Mouse (Mus musculus): ENCODE data around the gene Dnal1. TPM values are rescaled to one million over a fixed set of nuclear protein-coding genes. Genes with fewer than 3 reads are reported as not detected.

Gene Dnal1
- polyA plus RNA-seq, 1 experiment from 2014 or later, result 0.73 TPM

GRCm38 (mm10) chr12:84178652-84179445 lies 64.7 kb downstream of the Dnal1 start:
- Histone ChIP-seq H3K27ac (peak overlapping the region; percentile 94), H3K9me3 (replicated peaks) (no peaks in the 10 kb centered on the region), H3K27me3 (replicated peaks) (no peaks in the 10 kb centered on the region), H3K4me1 (peaks cover 97% of the 10 kb centered on the region), H3K9ac (peak overlapping the region; percentile 73), H3K4me3 (no peak overlapping the region), H3K36me3 (peaks cover 16% of the 10 kb centered on the region), H3K4me2 (peak overlapping the region; percentile 82; the same call in 1 of the 2 replicates)
- ATAC-seq, result no peak
- 54% methylated on average over 10 of the region's 10 CpGs for WGBS (ENCODE audit: insufficient replicate concordance)

GRCm38 (mm10) chr12:84180090-84180489 lies 65.9 kb downstream of the Dnal1 start:
- Histone ChIP-seq H3K27me3 (replicated peaks) (no peaks in the 10 kb centered on the region), H3K4me2 (peak overlapping the region; percentile 45), H3K9ac (peak overlapping the region; percentile 52), H3K4me1 (peaks cover 92% of the 10 kb centered on the region), H3K27ac (peak overlapping the region; percentile 94), H3K36me3 (peaks cover 21% of the 10 kb centered on the region), H3K9me3 (replicated peaks) (no peaks in the 10 kb centered on the region), H3K4me3 (no peak overlapping the region)
- ATAC-seq, result no peak
- WGBS (ENCODE audit: insufficient replicate concordance), result 79% methylated on average over 3 of the region's 3 CpGs

- no peaks in the 10 kb centered on the region for H3K9me3 ChIP-seq (replicated peaks)
- peak overlapping the region; percentile 52 for H3K9ac ChIP-seq
- H3K4me2 ChIP-seq, result peak overlapping the region; percentile 45
- ATAC-seq, result peak; percentile 53
- no peaks in the 10 kb centered on the region for H3K27me3 ChIP-seq (replicated peaks)
- H3K36me3 ChIP-seq, result peaks cover 29% of the 10 kb centered on the region
- 30% methylated on average over 8 of the region's 8 CpGs for WGBS (ENCODE audit: insufficient replicate concordance)
- no peak overlapping the region for H3K4me3 ChIP-seq
- H3K4me1 ChIP-seq, result peaks cover 91% of the 10 kb centered on the region
- peak overlapping the region; percentile 94 for H3K27ac ChIP-seq
Measured at GRCm38 (mm10) chr12:84180701-84181435, 66.7 kb downstream of the Dnal1 start.

- Histone ChIP-seq H3K27me3 (replicated peaks) (no peaks in the 10 kb centered on the region), H3K4me3 (no peak overlapping the region), H3K4me1 (peaks cover 89% of the 10 kb centered on the region), H3K36me3 (peaks cover 40% of the 10 kb centered on the region), H3K9me3 (replicated peaks) (peaks cover 6% of the 10 kb centered on the region; the same call in 1 of the 2 replicates), H3K9ac (no peak overlapping the region), H3K4me2 (peak overlapping the region; percentile 45; the same call in 1 of the 2 replicates), H3K27ac (0 out of 2 replicates have a peak overlapping the region, but pooled peaks have one; percentile 94)
- 83% methylated on average over 6 of the region's 6 CpGs for WGBS (ENCODE audit: insufficient replicate concordance)
- no peak for ATAC-seq
Measured at GRCm38 (mm10) chr12:84181999-84182398, 67.8 kb downstream of the Dnal1 start.

GRCm38 (mm10) chr12:84184979-84185378 lies 70.8 kb downstream of the Dnal1 start:
- H3K27me3 ChIP-seq (replicated peaks), result no peaks in the 10 kb centered on the region
- peaks cover 68% of the 10 kb centered on the region for H3K36me3 ChIP-seq
- H3K4me2 ChIP-seq, result no peak overlapping the region
- H3K9ac ChIP-seq, result no peak overlapping the region
- no peak for ATAC-seq
- H3K27ac ChIP-seq, result 0 out of 2 replicates have a peak overlapping the region, but pooled peaks have one; percentile 5
- peaks cover 7% of the 10 kb centered on the region; the same call in 1 of the 2 replicates for H3K9me3 ChIP-seq (replicated peaks)
- H3K4me3 ChIP-seq, result no peak overlapping the region
- 82% methylated on average over 5 of the region's 5 CpGs for WGBS (ENCODE audit: insufficient replicate concordance)
- H3K4me1 ChIP-seq, result peaks cover 89% of the 10 kb centered on the region

- no peak for ATAC-seq
- peaks cover 89% of the 10 kb centered on the region for H3K4me1 ChIP-seq
- no peak overlapping the region for H3K4me3 ChIP-seq
- H3K9me3 ChIP-seq (replicated peaks), result peaks cover 7% of the 10 kb centered on the region; the same call in 1 of the 2 replicates
- H3K27me3 ChIP-seq (replicated peaks), result no peaks in the 10 kb centered on the region
- no peak overlapping the region for H3K4me2 ChIP-seq
- peaks cover 73% of the 10 kb centered on the region for H3K36me3 ChIP-seq
- H3K9ac ChIP-seq, result no peak overlapping the region
- WGBS (ENCODE audit: insufficient replicate concordance), result 69% methylated on average over 6 of the region's 6 CpGs
- 0 out of 2 replicates have a peak overlapping the region, but pooled peaks have one; percentile 5 for H3K27ac ChIP-seq
Measured at GRCm38 (mm10) chr12:84185547-84185946, 71.4 kb downstream of the Dnal1 start.

GRCm38 (mm10) chr12:84186536-84186935 lies 72.4 kb downstream of the Dnal1 start:
- H3K36me3 ChIP-seq, result peaks cover 75% of the 10 kb centered on the region
- no peak overlapping the region for H3K4me2 ChIP-seq
- no peaks in the 10 kb centered on the region for H3K27me3 ChIP-seq (replicated peaks)
- no peak overlapping the region for H3K27ac ChIP-seq
- H3K9me3 ChIP-seq (replicated peaks), result peaks cover 7% of the 10 kb centered on the region; the same call in 1 of the 2 replicates
- no peak for ATAC-seq
- H3K4me3 ChIP-seq, result no peak overlapping the region
- H3K4me1 ChIP-seq, result peaks cover 89% of the 10 kb centered on the region
- 88% methylated on average over 3 of the region's 3 CpGs for WGBS (ENCODE audit: insufficient replicate concordance)
- no peak overlapping the region for H3K9ac ChIP-seq

- no peak for ATAC-seq
- WGBS (ENCODE audit: insufficient replicate concordance), result 88% methylated on average over 5 of the region's 5 CpGs
- Histone ChIP-seq H3K4me3 (no peak overlapping the region), H3K4me2 (no peak overlapping the region), H3K27me3 (replicated peaks) (no peaks in the 10 kb centered on the region), H3K9ac (no peak overlapping the region), H3K9me3 (replicated peaks) (peaks cover 7% of the 10 kb centered on the region; the same call in 1 of the 2 replicates), H3K27ac (no peak overlapping the region), H3K36me3 (peaks cover 75% of the 10 kb centered on the region), H3K4me1 (peaks cover 89% of the 10 kb centered on the region)
Measured at GRCm38 (mm10) chr12:84186950-84187349, 72.8 kb downstream of the Dnal1 start.

- peaks cover 88% of the 10 kb centered on the region for H3K4me1 ChIP-seq
- peak overlapping the region; percentile 19; the same call in 1 of the 2 replicates for H3K9ac ChIP-seq
- peak overlapping the region; percentile 4; the same call in 1 of the 2 replicates for H3K4me2 ChIP-seq
- H3K27me3 ChIP-seq (replicated peaks), result no peaks in the 10 kb centered on the region
- H3K36me3 ChIP-seq, result peaks cover 70% of the 10 kb centered on the region
- H3K4me3 ChIP-seq, result no peak overlapping the region
- H3K27ac ChIP-seq, result peak overlapping the region; percentile 72
- H3K9me3 ChIP-seq (replicated peaks), result peaks cover 7% of the 10 kb centered on the region; the same call in 1 of the 2 replicates
- ATAC-seq, result no peak
- WGBS (ENCODE audit: insufficient replicate concordance), result 69% methylated on average over 15 of the region's 15 CpGs
Measured at GRCm38 (mm10) chr12:84187752-84188601, 73.8 kb downstream of the Dnal1 start.

- ATAC-seq, result no peak
- Histone ChIP-seq H3K9me3 (replicated peaks) (peaks cover 7% of the 10 kb centered on the region; the same call in 1 of the 2 replicates), H3K4me3 (no peak overlapping the region), H3K27me3 (replicated peaks) (no peaks in the 10 kb centered on the region), H3K4me1 (peaks cover 79% of the 10 kb centered on the region), H3K36me3 (peaks cover 65% of the 10 kb centered on the region), H3K9ac (peak overlapping the region; percentile 27; the same call in 1 of the 2 replicates), H3K4me2 (peak overlapping the region; percentile 24), H3K27ac (peak overlapping the region; percentile 47; the same call in 1 of the 2 replicates)
- 68% methylated on average over 14 of the region's 14 CpGs for whole genome bisulfite sequencing (ENCODE audit: insufficient replicate concordance)
Measured at GRCm38 (mm10) chr12:84188881-84189444, 74.8 kb downstream of the Dnal1 start.

Measured in liver, embryonic 12.5 days (tissue).